Mouse (Mus musculus): ENCODE results near the gene Cyp2j6. TPM values are rescaled to one million over a fixed set of nuclear protein-coding genes. Genes with fewer than 3 reads are reported as not detected.

Gene Cyp2j6
- polyA plus RNA-seq, 1 experiment from 2014 or later = 4.9 TPM

GRCm38 (mm10) chr4:96545976-96546375 lies 7.5 kb downstream of the Cyp2j6 start:
- Histone ChIP-seq H3K27ac (ENCODE audit: poor library complexity, severe bottlenecking) (no peak overlapping the region), H3K9me3 (replicated peaks) (no peaks in the 10 kb centered on the region), H3K4me2 (no peak overlapping the region), H3K36me3 (no peaks in the 10 kb centered on the region), H3K27me3 (replicated peaks) (no peaks in the 10 kb centered on the region), H3K9ac (no peak overlapping the region), H3K4me1 (replicated peaks) (no peaks in the 10 kb centered on the region), H3K4me3 (no peak overlapping the region)
- no peak for ATAC-seq (ENCODE audit: insufficient number of reproducible peaks, low FRiP score)
- 37% methylated on average over 1 of the region's 1 CpGs for WGBS

- H3K27me3 ChIP-seq (replicated peaks) = no peaks in the 10 kb centered on the region
- no peak for ATAC-seq (ENCODE audit: insufficient number of reproducible peaks, low FRiP score)
- WGBS = 35% methylated on average over 1 of the region's 1 CpGs
- H3K27ac ChIP-seq (ENCODE audit: poor library complexity, severe bottlenecking) = no peak overlapping the region
- no peak overlapping the region for H3K4me3 ChIP-seq
- H3K4me1 ChIP-seq (replicated peaks) = no peaks in the 10 kb centered on the region
- no peak overlapping the region for H3K9ac ChIP-seq
- H3K4me2 ChIP-seq = no peak overlapping the region
- H3K9me3 ChIP-seq (replicated peaks) = no peaks in the 10 kb centered on the region
- peaks cover 12% of the 10 kb centered on the region for H3K36me3 ChIP-seq
Measured at GRCm38 (mm10) chr4:96525772-96526171, 27.7 kb downstream of the Cyp2j6 start.

- H3K36me3 ChIP-seq = peaks cover 8% of the 10 kb centered on the region; the same call in 1 of the 2 replicates
- H3K27me3 ChIP-seq (replicated peaks) = no peaks in the 10 kb centered on the region
- H3K9me3 ChIP-seq (replicated peaks) = no peaks in the 10 kb centered on the region
- H3K4me3 ChIP-seq = no peak overlapping the region
- H3K4me1 ChIP-seq (replicated peaks) = no peaks in the 10 kb centered on the region
- H3K27ac ChIP-seq (ENCODE audit: poor library complexity, severe bottlenecking) = no peak overlapping the region
- no peak for ATAC-seq (ENCODE audit: insufficient number of reproducible peaks, low FRiP score)
- H3K9ac ChIP-seq = no peak overlapping the region
- 84% methylated on average over 2 of the region's 2 CpGs for WGBS
- no peak overlapping the region for H3K4me2 ChIP-seq
Measured at GRCm38 (mm10) chr4:96522256-96522655, 31.2 kb downstream of the Cyp2j6 start.

GRCm38 (mm10) chr4:96510083-96510482 lies 43.4 kb downstream of the Cyp2j6 start:
- Histone ChIP-seq H3K4me1 (replicated peaks) (no peaks in the 10 kb centered on the region), H3K9me3 (replicated peaks) (no peaks in the 10 kb centered on the region), H3K4me3 (no peak overlapping the region), H3K4me2 (no peak overlapping the region), H3K27me3 (replicated peaks) (no peaks in the 10 kb centered on the region), H3K27ac (ENCODE audit: poor library complexity, severe bottlenecking) (no peak overlapping the region), H3K9ac (no peak overlapping the region), H3K36me3 (no peaks in the 10 kb centered on the region)
- WGBS = 76% methylated on average over 3 of the region's 3 CpGs
- no peak for ATAC-seq (ENCODE audit: insufficient number of reproducible peaks, low FRiP score)

- WGBS = 68% methylated on average over 1 of the region's 1 CpGs
Measured at GRCm38 (mm10) chr4:96507286-96507685, 46.2 kb downstream of the Cyp2j6 start, which contains the start of gene Cyp2j8. Gene Cyp2j8 (minus strand): TSS chr4:96507386.

More at GRCm38 (mm10) chr4:96507286-96507685, 46.2 kb downstream of the Cyp2j6 start, which contains the start of gene Cyp2j8:
- ATAC-seq (ENCODE audit: insufficient number of reproducible peaks, low FRiP score) = no peak
- Histone ChIP-seq H3K27me3 (replicated peaks) (no peaks in the 10 kb centered on the region), H3K9me3 (replicated peaks) (no peaks in the 10 kb centered on the region), H3K36me3 (no peaks in the 10 kb centered on the region), H3K9ac (no peak within 1 kb of the TSS), H3K4me2 (no peak within 1 kb of the TSS), H3K4me3 (no peak within 1 kb of the TSS), H3K27ac (ENCODE audit: poor library complexity, severe bottlenecking) (no peak within 1 kb of the TSS), H3K4me1 (replicated peaks) (no peaks in the 10 kb centered on the region)

Other genes starting within 250 kb of the Cyp2j6 start
- not detected in 2 replicates for gene Cyp2j11, start 205.0 kb downstream of the Cyp2j6 start, polyA plus RNA-seq (2016; fragmentation: Nextera tagmentation; extraction: Ambion mirVana)
- not detected in 2 replicates for gene Cyp2j8, start 46.3 kb downstream of the Cyp2j6 start, polyA plus RNA-seq (2016; fragmentation: Nextera tagmentation; extraction: Ambion mirVana)
- 0.84 and 1.1 TPM in 2 replicates for gene Cyp2j9, start 37.9 kb upstream of the Cyp2j6 start, polyA plus RNA-seq (2016; fragmentation: Nextera tagmentation; extraction: Ambion mirVana)
- gene Cyp2j5, start 110.5 kb upstream of the Cyp2j6 start, polyA plus RNA-seq (2016; fragmentation: Nextera tagmentation; extraction: Ambion mirVana) = not detected in 2 replicates
- not detected in 2 replicates for gene Gm12695, start 231.5 kb upstream of the Cyp2j6 start, polyA plus RNA-seq (2016; fragmentation: Nextera tagmentation; extraction: Ambion mirVana)